Mouse (Mus musculus): ENCODE measurements around the gene Rps12-ps3. TPM values are rescaled to one million over a fixed set of nuclear protein-coding genes. Genes with fewer than 3 reads are reported as not detected.

Rps12-ps3 gene
- 18.6 and 31.5 TPM in 2 replicates for polyA plus RNA-seq (2012)

DNA sequence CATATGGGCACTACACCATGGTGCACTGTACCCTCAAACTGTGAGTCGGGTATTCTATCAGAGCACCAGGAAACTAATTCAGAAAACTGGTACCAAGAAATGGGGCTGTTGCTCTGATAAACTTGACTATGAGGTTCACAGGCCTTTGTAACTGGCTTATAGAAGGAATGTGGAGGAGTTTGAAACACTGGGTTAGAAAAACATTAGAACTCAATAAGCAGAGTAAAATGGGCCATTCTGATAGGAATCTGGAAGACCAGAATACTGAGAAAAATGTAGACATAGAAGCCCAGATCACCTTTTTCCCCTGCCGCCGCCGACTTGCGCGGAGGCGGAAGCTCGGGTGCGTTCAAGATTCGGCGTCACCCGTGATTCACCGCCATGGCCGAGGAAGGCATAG lies at the start of gene Rps12-ps3:
Rps12-ps3 (plus strand) TSS at position 301 of the 400 bp plus-strand sequence.
- TF ChIP-seq GATA1 (IDR thresholded peaks at IDR 0.05; ENCODE audit: low read length), result no peak

DNA sequence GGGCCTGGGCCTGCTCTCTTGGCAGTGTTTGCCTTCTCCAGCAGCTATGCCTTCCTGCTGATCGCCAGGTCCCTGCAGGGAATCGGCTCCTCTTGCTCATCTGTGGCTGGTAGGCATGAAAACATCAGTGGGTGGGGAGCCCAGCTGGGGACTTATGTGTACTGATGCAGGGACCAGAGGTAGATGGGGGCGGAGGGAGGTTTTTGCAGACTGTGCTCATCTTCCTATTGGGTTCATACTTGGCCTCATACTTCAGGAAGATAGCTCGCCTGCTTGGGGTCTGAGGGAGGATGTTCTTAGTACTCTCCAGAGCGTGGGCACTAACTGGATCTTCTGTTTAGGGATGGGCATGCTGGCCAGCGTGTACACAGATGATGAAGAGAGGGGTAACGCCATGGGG lies 48.9 kb upstream of the Rps12-ps3 start:
- TF ChIP-seq GATA1 (IDR thresholded peaks at IDR 0.05; ENCODE audit: low read length), result no peak

DNA sequence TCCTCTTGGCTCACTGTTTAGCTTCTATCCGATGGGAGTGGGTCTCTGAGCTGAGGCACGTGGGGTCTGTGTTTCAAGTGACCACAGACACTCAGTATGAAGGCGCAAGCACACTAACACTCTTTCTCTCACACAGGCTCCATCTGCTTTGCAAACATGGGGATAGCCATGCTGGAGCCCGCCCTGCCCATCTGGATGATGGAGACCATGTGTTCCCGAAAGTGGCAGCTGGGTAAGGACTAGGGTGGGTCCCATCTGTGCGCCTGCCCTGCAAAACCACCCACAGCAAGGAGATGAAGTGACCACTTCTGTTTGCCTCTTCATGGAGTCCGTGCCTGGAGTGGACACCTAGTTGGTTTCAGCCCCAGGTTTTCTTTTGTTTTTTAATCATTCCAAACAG lies 45.7 kb upstream of the Rps12-ps3 start:
- TF ChIP-seq GATA1 (IDR thresholded peaks at IDR 0.05; ENCODE audit: low read length), result no peak

DNA sequence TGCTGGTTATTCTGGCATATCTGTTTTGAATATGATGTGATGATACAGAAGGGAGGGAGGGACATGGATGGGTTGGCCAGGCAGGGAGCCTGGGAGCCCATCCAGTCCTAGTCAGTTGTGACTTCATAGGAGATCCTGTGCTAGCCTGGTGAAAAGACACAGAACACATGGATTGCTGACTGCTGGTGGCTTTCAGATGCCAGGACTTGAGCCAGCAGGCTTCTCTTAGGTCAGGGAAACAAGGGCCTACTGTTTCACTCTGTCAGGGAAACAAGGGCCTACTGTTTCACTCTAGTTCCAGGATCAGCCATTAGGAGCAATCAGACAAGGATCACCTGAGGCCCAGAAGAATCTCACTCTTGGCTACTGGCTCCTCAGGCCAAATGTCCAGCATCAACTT lies 41.2 kb upstream of the Rps12-ps3 start:
- TF ChIP-seq GATA1 (IDR thresholded peaks at IDR 0.05; ENCODE audit: low read length), result no peak

DNA sequence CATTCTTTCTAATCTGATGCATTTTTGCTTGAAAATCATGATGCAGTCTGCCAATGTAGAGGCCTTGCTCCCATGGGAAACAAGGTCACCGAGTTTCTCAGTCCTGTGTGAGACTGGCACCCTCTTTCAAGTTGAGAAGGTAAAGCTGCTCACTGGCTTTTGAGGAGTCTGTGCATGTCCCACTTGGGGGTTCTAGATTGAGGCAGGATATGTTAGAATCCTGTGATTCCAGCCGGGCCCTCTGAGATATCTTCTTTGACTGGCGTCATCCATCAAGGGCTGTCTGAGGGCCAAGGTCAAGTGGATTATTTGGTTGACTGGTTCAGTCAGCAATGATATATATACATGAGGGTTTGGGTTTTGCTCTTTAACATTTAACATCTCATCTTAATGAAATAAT lies 40.1 kb upstream of the Rps12-ps3 start:
- TF ChIP-seq GATA1 (IDR thresholded peaks at IDR 0.05; ENCODE audit: low read length), result no peak

DNA sequence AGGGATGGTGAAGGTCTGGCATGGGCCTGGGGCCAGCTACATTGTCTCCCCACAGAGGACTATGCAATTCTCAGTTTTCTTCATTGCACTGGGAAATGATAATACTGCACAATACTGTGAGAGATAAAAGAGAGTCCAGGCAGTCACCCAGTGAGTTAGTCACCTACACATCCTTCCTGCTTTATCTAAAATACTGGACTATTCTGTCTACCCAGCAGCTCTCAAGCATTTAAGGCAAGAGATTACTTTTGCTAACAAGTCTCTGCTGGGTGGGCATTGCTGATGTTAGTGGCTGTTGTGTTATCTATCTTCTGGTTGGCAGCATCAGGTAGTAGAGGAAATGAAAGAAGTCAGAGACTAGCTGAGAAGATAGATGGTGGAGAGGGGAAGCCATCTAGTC lies 33.0 kb upstream of the Rps12-ps3 start:
- no peak for TF ChIP-seq GATA1 (IDR thresholded peaks at IDR 0.05; ENCODE audit: low read length)

DNA sequence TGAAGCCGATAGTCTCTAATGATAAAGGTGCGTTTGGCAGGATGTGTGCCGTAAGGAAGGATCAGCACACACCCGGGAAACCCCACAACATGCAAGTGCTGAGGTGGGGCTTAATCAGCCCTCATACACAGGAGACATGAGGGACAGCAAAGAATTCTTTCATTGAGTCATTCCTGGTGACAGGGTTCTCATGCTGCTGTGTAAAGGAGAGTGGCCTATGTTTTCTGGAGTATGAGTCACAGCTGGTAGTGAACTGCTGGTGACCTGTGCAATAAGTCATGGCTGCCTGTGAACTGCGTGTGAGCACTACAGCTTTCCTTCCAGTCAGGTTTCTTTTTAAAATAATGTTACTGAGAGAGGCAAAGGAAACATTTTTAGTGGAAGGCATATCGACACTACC lies 32.3 kb upstream of the Rps12-ps3 start:
- no peak for TF ChIP-seq GATA1 (IDR thresholded peaks at IDR 0.05; ENCODE audit: low read length)

DNA sequence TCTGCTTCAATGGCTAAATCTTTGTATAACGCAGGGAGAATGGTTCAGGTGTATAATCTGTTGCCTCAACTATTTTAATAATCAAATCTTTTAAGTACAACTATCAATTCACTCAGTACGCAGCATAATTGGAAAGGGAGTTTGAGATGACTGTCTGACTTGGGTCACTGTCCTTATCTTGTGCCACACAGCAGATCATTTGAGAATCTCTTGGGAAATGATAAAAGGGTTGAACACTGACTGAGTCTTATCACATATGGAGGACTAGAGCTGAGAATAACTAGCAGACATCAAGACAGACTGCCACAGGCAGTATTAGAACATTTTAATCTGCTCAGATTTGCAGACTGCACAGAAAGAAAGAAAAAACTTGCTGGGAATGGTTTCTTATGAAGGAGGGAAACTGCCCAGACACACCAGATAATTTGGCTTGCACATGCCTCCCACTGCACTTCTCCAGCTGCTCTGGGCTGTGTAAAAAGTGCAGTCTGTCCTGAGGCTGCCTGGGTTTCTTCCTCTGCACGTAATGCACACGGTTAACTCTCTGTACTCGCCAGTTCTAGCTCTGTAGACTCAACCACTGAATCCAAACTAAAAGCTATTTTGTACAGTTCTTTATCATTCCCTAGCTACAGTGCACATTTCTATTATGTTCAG lies 29.8 kb upstream of the Rps12-ps3 start:
- no peak for TF ChIP-seq GATA1 (IDR thresholded peaks at IDR 0.05; ENCODE audit: low read length)

DNA sequence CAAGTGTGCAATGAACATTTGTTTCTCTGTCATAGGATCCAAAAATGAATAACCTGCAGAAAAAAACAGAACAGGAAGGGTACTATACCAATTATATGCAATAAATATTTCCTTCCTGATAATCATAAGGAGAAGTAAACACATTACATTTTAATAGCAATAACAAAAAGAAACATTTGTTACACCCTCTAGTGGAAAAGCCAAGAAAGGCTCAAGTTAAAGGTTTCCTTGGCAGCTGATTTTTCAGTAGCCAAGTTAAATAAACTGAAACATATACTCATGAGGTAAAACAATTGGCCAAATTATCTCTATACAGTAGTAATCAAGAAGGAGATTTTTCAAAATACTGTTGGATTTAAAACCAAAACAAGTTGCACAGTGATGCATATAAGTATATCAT lies 6.8 kb upstream of the Rps12-ps3 start:
- TF ChIP-seq GATA1 (IDR thresholded peaks at IDR 0.05; ENCODE audit: low read length), result no peak

DNA sequence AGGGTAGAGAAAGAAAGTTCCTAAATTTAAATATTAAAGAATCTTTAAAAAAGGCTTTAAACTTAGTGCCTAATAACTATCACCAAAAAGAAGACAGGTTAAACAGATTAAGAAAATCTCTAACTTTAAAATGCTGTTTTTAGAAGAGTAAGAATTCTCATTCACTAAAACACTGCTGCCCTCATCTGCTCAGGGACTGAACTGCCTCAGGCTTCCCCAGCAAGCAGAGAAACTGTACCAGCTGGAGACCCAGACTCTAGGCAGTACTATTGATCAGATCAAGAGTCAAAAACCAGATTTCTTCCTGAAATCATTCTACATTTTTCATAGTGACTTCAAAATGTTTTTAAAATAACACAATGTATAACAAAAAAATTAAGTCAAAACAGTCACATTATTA lies 5.5 kb upstream of the Rps12-ps3 start:
- no peak for TF ChIP-seq GATA1 (IDR thresholded peaks at IDR 0.05; ENCODE audit: low read length)

DNA sequence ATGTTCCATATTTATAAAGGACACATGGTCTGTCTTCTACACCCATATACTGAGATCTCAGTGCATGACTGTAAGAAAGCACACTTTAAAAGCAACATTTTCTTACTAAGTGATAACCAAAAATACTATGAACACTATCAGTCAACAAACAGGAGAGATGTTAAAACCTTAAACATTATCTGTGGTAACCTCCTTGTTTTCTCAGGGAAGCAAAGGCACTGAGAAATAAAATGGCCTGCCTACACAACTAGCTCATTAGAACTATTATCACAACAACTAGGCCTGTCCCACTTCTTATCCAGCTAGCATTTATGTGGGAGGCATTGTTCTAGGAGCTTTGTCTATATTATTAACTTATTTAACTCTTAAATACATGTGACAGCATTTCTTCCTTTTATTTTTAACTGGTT lies 8.7 kb downstream of the Rps12-ps3 start:
- no peak for TF ChIP-seq GATA1 (IDR thresholded peaks at IDR 0.05; ENCODE audit: low read length)

DNA sequence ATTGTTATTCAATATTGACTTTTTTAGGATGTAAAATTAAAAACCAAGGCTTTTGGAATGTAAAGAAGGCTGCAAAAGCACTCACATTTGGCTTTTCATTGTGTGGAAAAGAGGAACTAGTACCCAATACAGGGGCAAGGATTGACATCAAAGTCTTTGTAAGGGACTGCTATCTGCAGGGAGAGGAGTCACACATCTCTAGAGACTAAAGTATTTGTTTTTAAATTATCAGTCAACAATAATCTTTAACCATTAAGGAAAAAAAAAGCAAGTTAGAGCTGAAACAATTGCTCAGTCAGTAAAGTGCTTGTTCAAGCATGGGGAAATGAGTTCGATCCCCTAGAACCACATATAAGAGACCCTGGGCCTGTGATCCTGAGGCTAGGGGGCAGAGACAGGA lies 14.6 kb downstream of the Rps12-ps3 start:
- TF ChIP-seq GATA1 (IDR thresholded peaks at IDR 0.05; ENCODE audit: low read length), result no peak

DNA sequence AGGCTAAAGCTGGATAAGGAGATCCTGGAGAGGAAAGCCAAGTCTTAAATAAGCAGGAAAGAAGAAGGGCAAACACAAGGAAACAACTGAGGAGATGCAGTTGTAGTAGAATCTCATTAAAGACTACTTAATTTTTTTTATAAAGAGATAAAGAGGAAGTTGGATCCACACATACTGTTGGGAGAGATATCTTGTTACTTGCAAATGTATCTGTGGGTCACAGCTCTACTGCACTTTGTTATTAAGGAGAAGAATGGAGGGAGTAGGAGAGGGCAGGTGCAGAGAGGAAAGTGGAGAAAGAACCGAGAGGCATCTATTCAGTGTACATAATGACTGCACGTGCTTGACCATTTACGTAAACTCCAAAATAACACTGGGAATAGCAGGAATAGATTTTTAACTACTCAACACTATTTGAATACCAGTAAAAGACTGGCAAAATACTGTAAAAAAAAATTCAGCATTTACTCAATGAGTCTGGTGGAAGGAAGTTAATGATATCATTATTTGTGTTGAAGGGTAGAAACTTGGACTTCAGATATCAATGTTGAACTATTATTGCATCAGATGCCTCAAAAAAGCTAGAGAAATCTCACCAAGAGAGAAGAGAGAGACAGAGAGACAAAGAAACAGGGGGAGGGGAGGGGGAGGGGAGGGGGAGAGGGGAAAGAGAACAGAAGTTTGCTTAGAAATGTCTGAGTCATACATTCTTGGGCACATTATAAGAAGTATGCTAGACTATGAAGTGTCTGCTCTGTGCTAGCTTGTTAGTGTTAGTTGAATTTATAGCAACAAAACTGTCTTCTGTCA lies 16.0 kb downstream of the Rps12-ps3 start:
- no peak for TF ChIP-seq GATA1 (IDR thresholded peaks at IDR 0.05; ENCODE audit: low read length)

DNA sequence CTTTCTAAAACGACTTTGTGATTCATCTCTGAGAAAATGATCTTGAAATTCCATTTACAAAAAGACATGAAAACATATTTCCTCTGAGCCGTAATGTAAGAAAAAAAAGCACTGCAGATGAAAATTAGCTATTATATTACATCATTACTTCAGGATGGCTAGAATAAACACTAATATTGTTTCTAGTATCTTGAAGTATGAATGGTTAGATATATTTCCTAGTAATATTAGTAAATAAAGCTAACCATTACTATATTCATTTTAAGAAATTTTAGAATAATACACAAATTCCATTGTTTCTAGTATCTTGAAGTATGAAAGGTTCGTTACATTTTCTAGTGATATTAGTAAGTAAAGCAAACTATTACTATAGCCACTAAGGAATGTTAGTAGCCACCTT lies 17.8 kb downstream of the Rps12-ps3 start:
- no peak for TF ChIP-seq GATA1 (IDR thresholded peaks at IDR 0.05; ENCODE audit: low read length)

DNA sequence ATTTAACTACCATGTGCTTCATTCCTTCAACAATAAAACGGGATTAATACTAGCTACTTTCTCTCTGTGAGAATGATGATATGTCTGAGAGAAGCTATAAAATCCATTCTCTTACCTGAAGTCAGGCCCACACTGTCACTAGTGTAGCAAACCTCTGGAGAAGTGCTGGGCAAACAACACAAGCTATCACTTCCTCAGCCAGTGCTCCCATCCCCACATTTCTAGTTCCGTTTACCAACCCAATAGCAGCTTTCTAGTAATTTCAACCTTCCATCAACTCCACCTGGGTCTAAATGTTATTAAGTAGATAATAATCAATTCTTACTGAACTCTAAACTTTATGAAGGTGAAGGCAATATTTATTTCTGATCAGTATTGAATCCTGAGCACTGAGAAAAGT lies 20.9 kb downstream of the Rps12-ps3 start:
- no peak for TF ChIP-seq GATA1 (IDR thresholded peaks at IDR 0.05; ENCODE audit: low read length)

DNA sequence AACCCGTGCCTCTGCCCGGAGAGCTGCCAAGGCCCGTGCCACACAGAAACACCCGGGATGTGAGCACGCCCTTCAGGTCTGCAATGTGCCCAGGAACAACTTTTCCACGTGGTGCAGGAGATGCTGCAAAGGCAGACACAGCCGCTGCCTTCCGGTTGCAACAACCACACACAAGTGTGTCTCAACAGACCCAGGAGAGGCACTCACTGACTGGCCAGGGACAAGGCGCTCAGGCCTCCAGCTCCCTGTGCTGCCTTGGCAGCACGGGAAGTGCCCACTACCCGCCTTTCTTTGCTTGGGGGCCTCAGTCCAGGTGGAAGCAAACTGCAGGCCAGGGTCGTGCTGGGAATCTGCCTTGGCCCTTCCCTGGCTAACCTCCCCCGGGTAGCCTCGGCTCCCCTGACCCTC lies 22.2 kb downstream of the Rps12-ps3 start:
- TF ChIP-seq GATA1 (IDR thresholded peaks at IDR 0.05; ENCODE audit: low read length), result no peak

DNA sequence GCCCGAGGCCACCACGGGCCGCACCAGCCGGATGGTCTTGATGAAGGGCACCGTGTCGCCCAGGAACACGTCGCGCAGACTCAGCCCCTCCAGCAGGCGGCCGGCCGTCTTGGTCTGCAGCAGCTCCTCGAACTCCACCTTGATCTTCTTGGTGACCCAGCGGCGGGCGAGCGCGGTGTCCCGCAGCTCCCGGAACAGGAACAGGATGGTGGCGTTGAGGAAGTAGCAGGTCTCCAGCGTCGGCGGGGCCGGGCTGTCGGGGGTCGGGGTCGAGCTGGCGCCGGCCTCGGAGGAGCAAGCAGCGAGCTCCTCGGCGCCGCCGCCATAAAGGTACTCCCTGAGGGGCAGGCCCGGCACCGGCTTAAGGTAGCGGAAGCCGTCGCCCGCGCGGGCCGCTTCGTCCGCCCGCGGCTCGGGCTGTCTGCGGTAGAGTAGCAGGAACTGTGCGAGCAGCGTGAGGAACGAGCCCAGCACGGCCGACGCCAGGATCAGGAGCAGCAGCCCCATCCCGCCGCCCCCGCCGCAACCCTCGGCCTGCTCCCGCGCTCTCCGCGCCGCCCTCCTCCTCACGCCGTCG lies 23.1 kb downstream of the Rps12-ps3 start:
- no peak for TF ChIP-seq GATA1 (IDR thresholded peaks at IDR 0.05; ENCODE audit: low read length)

Measured in G1E-ER4 (cell line).